Mouse (Mus musculus): ENCODE measurements around the gene Mbtd1. TPM values are rescaled to one million over a fixed set of nuclear protein-coding genes. Genes with fewer than 3 reads are reported as not detected.
A peak's percentile ranks its signal among the peaks of the same experiment; 100 is the strongest.

Gene Mbtd1
- polyA plus RNA-seq, 1 experiment from 2014 or later, result 24.7 TPM

- 71% methylated on average over 1 of the region's 1 CpGs for WGBS
- Histone ChIP-seq H3K4me1 (replicated peaks; ENCODE audit: control insufficient read depth, insufficient read depth, low read length) (peaks cover 6% of the 10 kb centered on the region), H3K9ac (ENCODE audit: low read length) (no peak overlapping the region), H3K27ac (ENCODE audit: low read length) (no peak overlapping the region), H3K27me3 (ENCODE audit: control insufficient read depth, insufficient read depth, low read depth, low read length) (no peaks in the 10 kb centered on the region), H3K4me3 (ENCODE audit: low read length) (no peak overlapping the region), H3K4me2 (ENCODE audit: low read depth, low read length) (no peak overlapping the region), H3K36me3 (ENCODE audit: control insufficient read depth, insufficient read depth, low read length) (peaks cover 9% of the 10 kb centered on the region), H3K9me3 (ENCODE audit: control insufficient read depth, low read length) (no peaks in the 10 kb centered on the region)
- ATAC-seq (ENCODE audit: low read depth), result no peak
Measured at GRCm38 (mm10) chr11:93969799-93970198, 84.1 kb downstream of the Mbtd1 start.

GRCm38 (mm10) chr11:93972951-93973350 lies 87.3 kb downstream of the Mbtd1 start:
- no peaks in the 10 kb centered on the region for H3K9me3 ChIP-seq (ENCODE audit: control insufficient read depth, low read length)

GRCm38 (mm10) chr11:93979502-93980049 lies 93.9 kb downstream of the Mbtd1 start:
- Histone ChIP-seq H3K36me3 (ENCODE audit: control insufficient read depth, insufficient read depth, low read length) (no peaks in the 10 kb centered on the region), H3K4me1 (replicated peaks; ENCODE audit: control insufficient read depth, insufficient read depth, low read length) (no peaks in the 10 kb centered on the region), H3K9ac (ENCODE audit: low read length) (no peak overlapping the region), H3K4me3 (ENCODE audit: low read length) (no peak overlapping the region), H3K4me2 (ENCODE audit: low read depth, low read length) (no peak overlapping the region), H3K9me3 (ENCODE audit: control insufficient read depth, low read length) (no peaks in the 10 kb centered on the region), H3K27me3 (ENCODE audit: control insufficient read depth, insufficient read depth, low read depth, low read length) (no peaks in the 10 kb centered on the region), H3K27ac (ENCODE audit: low read length) (no peak overlapping the region)
- ATAC-seq (ENCODE audit: low read depth), result no peak
- WGBS, result 39% methylated on average over 6 of the region's 6 CpGs

More at GRCm38 (mm10) chr11:93972951-93973350, 87.3 kb downstream of the Mbtd1 start:
- no peaks in the 10 kb centered on the region for H3K27me3 ChIP-seq (ENCODE audit: control insufficient read depth, insufficient read depth, low read depth, low read length)
- no peaks in the 10 kb centered on the region for H3K36me3 ChIP-seq (ENCODE audit: control insufficient read depth, insufficient read depth, low read length)
- no peak overlapping the region for H3K4me3 ChIP-seq (ENCODE audit: low read length)
- 85% methylated on average over 5 of the region's 5 CpGs for WGBS
- no peak for ATAC-seq (ENCODE audit: low read depth)
- H3K27ac ChIP-seq (ENCODE audit: low read length), result no peak overlapping the region
- H3K4me1 ChIP-seq (replicated peaks; ENCODE audit: control insufficient read depth, insufficient read depth, low read length), result peaks cover 3% of the 10 kb centered on the region; the same call in 1 of the 2 replicates
- no peak overlapping the region for H3K4me2 ChIP-seq (ENCODE audit: low read depth, low read length)
- H3K9ac ChIP-seq (ENCODE audit: low read length), result no peak overlapping the region

GRCm38 (mm10) chr11:93984619-93985018 lies 99.0 kb downstream of the Mbtd1 start:
- peaks cover 8% of the 10 kb centered on the region for H3K4me1 ChIP-seq (replicated peaks; ENCODE audit: control insufficient read depth, insufficient read depth, low read length)
- H3K4me2 ChIP-seq (ENCODE audit: low read depth, low read length), result no peak overlapping the region
- no peak overlapping the region for H3K27ac ChIP-seq (ENCODE audit: low read length)
- ATAC-seq (ENCODE audit: low read depth), result no peak
- H3K9ac ChIP-seq (ENCODE audit: low read length), result no peak overlapping the region
- WGBS, result 89% methylated on average over 3 of the region's 3 CpGs
- H3K9me3 ChIP-seq (ENCODE audit: control insufficient read depth, low read length), result no peaks in the 10 kb centered on the region
- no peaks in the 10 kb centered on the region for H3K36me3 ChIP-seq (ENCODE audit: control insufficient read depth, insufficient read depth, low read length)
- no peak overlapping the region for H3K4me3 ChIP-seq (ENCODE audit: low read length)
- no peaks in the 10 kb centered on the region for H3K27me3 ChIP-seq (ENCODE audit: control insufficient read depth, insufficient read depth, low read depth, low read length)

- Histone ChIP-seq H3K4me1 (replicated peaks; ENCODE audit: control insufficient read depth, insufficient read depth, low read length) (peaks cover 8% of the 10 kb centered on the region), H3K27ac (ENCODE audit: low read length) (no peak overlapping the region), H3K4me2 (ENCODE audit: low read depth, low read length) (no peak overlapping the region), H3K36me3 (ENCODE audit: control insufficient read depth, insufficient read depth, low read length) (no peaks in the 10 kb centered on the region), H3K9ac (ENCODE audit: low read length) (no peak overlapping the region), H3K27me3 (ENCODE audit: control insufficient read depth, insufficient read depth, low read depth, low read length) (no peaks in the 10 kb centered on the region), H3K4me3 (ENCODE audit: low read length) (no peak overlapping the region), H3K9me3 (ENCODE audit: control insufficient read depth, low read length) (no peaks in the 10 kb centered on the region)
- no peak for ATAC-seq (ENCODE audit: low read depth)
- WGBS, result 83% methylated on average over 5 of the region's 5 CpGs
Measured at GRCm38 (mm10) chr11:93985265-93985664, 99.6 kb downstream of the Mbtd1 start.

- Histone ChIP-seq H3K27ac (ENCODE audit: low read length) (no peak overlapping the region), H3K4me1 (replicated peaks; ENCODE audit: control insufficient read depth, insufficient read depth, low read length) (peaks cover 8% of the 10 kb centered on the region), H3K36me3 (ENCODE audit: control insufficient read depth, insufficient read depth, low read length) (no peaks in the 10 kb centered on the region), H3K9ac (ENCODE audit: low read length) (no peak overlapping the region), H3K27me3 (ENCODE audit: control insufficient read depth, insufficient read depth, low read depth, low read length) (no peaks in the 10 kb centered on the region), H3K9me3 (ENCODE audit: control insufficient read depth, low read length) (no peaks in the 10 kb centered on the region), H3K4me3 (ENCODE audit: low read length) (no peak overlapping the region), H3K4me2 (ENCODE audit: low read depth, low read length) (no peak overlapping the region)
- no peak for ATAC-seq (ENCODE audit: low read depth)
Measured at GRCm38 (mm10) chr11:93986298-93986697, 100.6 kb downstream of the Mbtd1 start.

GRCm38 (mm10) chr11:93987026-93987425 lies 101.4 kb downstream of the Mbtd1 start:
- 80% methylated on average over 4 of the region's 4 CpGs for WGBS
- Histone ChIP-seq H3K9ac (ENCODE audit: low read length) (no peak overlapping the region), H3K4me2 (ENCODE audit: low read depth, low read length) (no peak overlapping the region), H3K36me3 (ENCODE audit: control insufficient read depth, insufficient read depth, low read length) (no peaks in the 10 kb centered on the region), H3K4me1 (replicated peaks; ENCODE audit: control insufficient read depth, insufficient read depth, low read length) (peaks cover 8% of the 10 kb centered on the region), H3K4me3 (ENCODE audit: low read length) (no peak overlapping the region), H3K9me3 (ENCODE audit: control insufficient read depth, low read length) (no peaks in the 10 kb centered on the region), H3K27me3 (ENCODE audit: control insufficient read depth, insufficient read depth, low read depth, low read length) (no peaks in the 10 kb centered on the region), H3K27ac (ENCODE audit: low read length) (peak overlapping the region; percentile 82; the same call in 1 of the 2 replicates)
- no peak for ATAC-seq (ENCODE audit: low read depth)

GRCm38 (mm10) chr11:93987625-93988327 lies 102.1 kb downstream of the Mbtd1 start:
- Histone ChIP-seq H3K9ac (ENCODE audit: low read length) (no peak overlapping the region), H3K27ac (ENCODE audit: low read length) (peak overlapping the region; percentile 82), H3K4me3 (ENCODE audit: low read length) (no peak overlapping the region), H3K9me3 (ENCODE audit: control insufficient read depth, low read length) (no peaks in the 10 kb centered on the region), H3K36me3 (ENCODE audit: control insufficient read depth, insufficient read depth, low read length) (no peaks in the 10 kb centered on the region), H3K27me3 (ENCODE audit: control insufficient read depth, insufficient read depth, low read depth, low read length) (no peaks in the 10 kb centered on the region), H3K4me2 (ENCODE audit: low read depth, low read length) (no peak overlapping the region), H3K4me1 (replicated peaks; ENCODE audit: control insufficient read depth, insufficient read depth, low read length) (peaks cover 8% of the 10 kb centered on the region)
- no peak for ATAC-seq (ENCODE audit: low read depth)
- WGBS, result 49% methylated on average over 8 of the region's 8 CpGs

GRCm38 (mm10) chr11:93988328-93989062 lies 102.8 kb downstream of the Mbtd1 start:
- Histone ChIP-seq H3K36me3 (ENCODE audit: control insufficient read depth, insufficient read depth, low read length) (no peaks in the 10 kb centered on the region), H3K27me3 (ENCODE audit: control insufficient read depth, insufficient read depth, low read depth, low read length) (no peaks in the 10 kb centered on the region), H3K9me3 (ENCODE audit: control insufficient read depth, low read length) (no peaks in the 10 kb centered on the region), H3K4me1 (replicated peaks; ENCODE audit: control insufficient read depth, insufficient read depth, low read length) (peaks cover 8% of the 10 kb centered on the region), H3K27ac (ENCODE audit: low read length) (peak overlapping the region; percentile 82), H3K9ac (ENCODE audit: low read length) (no peak overlapping the region), H3K4me3 (ENCODE audit: low read length) (no peak overlapping the region), H3K4me2 (ENCODE audit: low read depth, low read length) (peak overlapping the region; percentile 30)
- WGBS, result 28% methylated on average over 12 of the region's 12 CpGs
- peak; percentile 74 for ATAC-seq (ENCODE audit: low read depth)

Data from lung, embryonic 16.5 days (tissue).